Mouse (Mus musculus) liver, adult 10 weeks (tissue): Measurements from ENCODE around the gene Mtf1. TPM values are rescaled to one million over a fixed set of nuclear protein-coding genes. Genes with fewer than 3 reads are reported as not detected.

ENCODE experiments used
- polyA plus RNA-seq: library from polyadenylated mRNA; stranded (reverse); fragments of 350-450 nt; fragmentation: Illumina TruSeq; extraction: RNeasy Lipid Tissue Mini Kit (QIAGEN cat#74804); gene quantifications from one replicate; pipeline ENCODE4 v1.2.3, GENCODE M21; 2014; ENCODE audit warnings: low read depth, low replicate concordance

The Mtf1 gene
- 7.2 TPM for polyA plus RNA-seq

DNA sequence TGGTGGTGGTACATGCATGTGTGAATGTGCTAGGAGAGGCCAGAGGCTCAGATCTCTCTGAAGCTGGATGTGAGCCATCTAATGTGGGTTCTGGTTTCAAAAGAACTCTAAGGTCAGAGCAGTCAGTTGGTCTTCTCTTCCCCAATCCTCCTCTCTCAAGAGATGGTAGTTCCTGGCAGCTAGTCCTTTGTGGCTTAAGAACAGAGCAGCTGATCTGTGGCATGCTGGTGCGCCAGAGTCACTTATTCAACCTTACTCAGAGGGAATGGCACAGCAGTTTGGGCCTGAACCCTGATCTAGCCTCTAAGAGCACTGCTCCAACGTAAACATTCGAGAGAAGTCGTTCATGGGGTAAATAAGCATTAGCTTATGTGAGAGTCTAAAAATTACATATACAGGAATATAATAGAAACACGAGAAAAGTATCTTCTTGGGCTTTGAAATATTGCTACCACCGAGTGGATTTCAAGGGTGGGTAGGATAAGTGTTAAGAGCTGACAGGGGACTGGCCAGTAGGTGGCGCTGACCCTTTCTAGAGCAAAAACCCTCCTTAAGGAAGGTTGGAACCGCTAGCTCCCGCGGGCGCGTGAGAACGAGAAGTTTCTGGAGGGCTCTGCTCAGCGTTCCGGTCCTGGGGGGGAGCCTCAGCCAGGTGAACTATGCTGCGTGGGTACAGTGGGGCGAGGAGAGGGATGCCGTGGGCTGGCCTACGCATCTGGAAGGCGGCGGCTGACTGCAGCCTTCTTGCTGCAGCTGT lies at the start of gene Mtf1:
Gene Mtf1 (plus strand): TSS at position 553 of the 757 bp plus-strand sequence.

DNA sequence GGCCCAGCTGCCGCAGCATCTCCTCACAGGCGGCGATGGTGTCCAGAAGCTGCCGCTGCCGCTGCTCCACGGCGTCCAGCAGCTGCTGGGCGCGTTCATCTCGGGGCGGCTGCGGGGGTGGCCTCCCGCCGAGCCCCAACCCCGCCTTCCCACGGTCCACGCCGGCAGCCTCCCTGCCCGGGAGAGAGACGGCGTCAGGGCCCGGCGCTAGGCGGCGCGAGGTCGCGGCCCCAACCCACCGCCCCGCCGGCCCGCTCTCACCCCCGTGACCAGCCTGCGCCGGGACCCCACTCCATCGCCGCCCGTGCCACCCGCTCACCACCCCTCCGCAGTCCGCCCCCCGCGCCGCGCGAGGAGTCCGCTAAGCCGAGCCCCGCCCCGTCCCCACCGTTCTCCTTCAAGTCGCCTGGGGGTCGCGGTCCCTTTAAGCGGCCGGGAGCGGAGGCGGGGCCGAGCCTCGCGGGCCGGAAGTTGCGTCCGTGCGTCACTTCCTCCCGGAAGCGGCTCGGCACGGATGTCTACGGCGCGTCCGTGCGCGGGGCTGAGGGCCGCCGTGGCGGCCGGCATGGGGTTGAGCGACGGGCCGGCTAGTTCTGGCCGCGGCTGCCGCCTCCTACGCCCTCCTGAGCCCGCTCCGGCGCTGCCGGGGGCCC lies 48.5 kb downstream of the Mtf1 start, which contains the start of gene Yrdc:
Gene Yrdc (plus strand): TSS at position 419 of the 653 bp plus-strand sequence.

DNA sequence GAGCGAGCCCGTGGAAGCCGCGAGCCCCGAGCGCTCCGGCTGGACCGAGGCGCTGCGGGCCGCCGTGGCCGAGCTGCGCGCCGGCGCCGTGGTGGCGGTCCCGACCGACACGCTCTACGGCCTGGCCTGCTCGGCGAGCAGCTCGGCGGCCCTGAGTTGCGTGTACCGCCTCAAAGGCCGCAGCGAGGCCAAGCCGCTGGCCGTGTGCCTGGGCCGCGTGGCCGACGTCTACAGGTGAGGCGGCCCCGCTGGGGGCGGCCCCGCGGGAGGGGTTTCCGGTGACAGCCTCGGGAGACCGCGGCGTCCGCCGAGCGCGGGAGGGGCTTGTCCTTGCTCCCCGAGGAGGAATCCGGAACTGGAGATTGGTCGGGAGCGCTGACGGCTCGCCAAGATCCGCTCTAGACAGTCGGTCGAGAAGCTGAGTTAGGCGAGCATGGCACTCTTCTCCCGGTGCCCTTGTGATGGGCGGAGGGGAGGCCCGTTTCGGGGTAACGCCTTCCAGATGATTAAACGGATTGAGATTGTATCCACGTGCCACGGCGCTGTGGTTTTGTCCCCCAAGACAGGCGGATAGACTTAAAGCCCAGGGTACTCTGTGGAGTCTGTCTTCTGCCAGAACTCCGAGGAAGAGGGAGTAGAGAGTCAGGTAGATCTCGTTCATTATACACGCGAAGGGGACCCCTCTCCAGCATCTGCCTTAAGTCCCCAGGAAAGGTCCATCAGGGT lies 49.2 kb downstream of the Mtf1 start, which contains the start of gene 1110065P20Rik:
Gene 1110065P20Rik (minus strand): TSS at position 264 of the 726 bp plus-strand sequence.

DNA sequence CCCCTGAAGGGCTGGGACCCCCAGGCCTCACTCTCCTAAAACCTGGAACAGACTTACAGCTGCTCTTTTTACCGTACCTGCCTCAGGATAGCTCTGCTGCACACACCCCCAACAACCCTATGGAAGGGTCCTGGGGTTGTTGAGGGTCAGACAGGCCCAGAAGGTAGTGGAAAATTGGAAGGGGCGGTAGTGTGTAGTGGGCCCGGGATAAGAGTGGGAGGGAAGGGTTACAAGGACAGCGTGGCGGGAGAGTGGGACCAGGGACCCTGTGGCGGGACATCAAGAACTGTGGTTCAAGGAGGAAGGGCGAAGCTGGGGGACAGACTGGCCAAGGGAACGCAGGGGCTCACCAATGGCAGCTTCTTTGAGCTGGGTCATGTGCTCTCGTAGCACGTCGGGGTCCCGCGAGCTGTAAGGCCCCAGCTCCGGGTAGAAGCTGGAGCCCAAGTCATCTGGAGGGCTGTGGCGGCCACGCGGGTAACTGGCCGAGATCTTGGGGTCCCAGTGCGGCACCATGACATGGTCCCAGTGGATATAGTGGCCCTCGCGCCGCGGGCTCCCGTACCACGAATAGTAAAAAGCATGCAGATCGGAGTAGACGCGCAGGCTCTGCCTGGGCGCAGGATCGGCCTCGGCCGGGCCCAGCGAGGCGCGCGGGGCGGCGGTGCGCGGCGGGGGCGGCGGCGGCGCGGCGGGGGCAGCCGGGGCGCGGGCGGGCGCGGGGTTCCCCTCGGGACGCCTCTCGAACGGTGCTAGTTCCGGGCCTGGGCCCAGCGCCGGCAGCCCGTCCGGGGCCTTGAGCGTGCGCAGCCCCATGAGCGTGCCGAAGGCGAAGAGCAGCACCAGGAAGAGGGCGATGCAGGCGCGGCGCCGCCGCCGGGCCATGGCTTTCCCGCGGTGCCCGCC lies 59.6 kb downstream of the Mtf1 start, which contains the start of gene Maneal:
Gene Maneal (minus strand): TSS at position 889 of the 906 bp plus-strand sequence.

DNA sequence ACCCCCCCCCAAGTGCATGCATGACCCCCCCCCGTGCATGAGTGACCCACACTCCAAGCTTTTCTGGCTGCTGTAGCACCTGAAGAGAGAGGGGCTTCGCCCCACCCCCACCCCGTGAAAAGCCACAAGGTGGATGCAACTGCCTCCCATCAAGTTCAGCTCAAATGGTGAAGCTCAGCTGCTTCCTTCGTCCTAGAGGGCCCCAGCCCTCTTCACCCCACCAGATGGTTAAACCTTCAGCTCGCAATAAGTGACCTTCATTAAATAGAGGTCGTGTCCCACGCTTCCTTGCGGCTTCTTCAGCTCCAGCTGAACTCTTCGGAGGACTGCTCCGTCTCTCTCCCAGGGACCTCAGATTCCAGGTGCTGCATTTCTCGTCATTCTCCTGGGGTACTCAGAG lies 78.7 kb downstream of the Mtf1 start, which contains the start of gene Epha10:
Gene Epha10 (plus strand): TSS at position 301 of the 400 bp plus-strand sequence.

Other genes with a start within 250 kb of the Mtf1 start
- gene 3100002H09Rik, start 191.3 kb upstream of the Mtf1 start, polyA plus RNA-seq: not detected
- not detected for gene Pou3f1, start 145.3 kb upstream of the Mtf1 start, polyA plus RNA-seq
- 27.4 TPM for gene Utp11, start 108.5 kb upstream of the Mtf1 start, polyA plus RNA-seq
- gene Fhl3, start 101.4 kb upstream of the Mtf1 start, polyA plus RNA-seq: not detected
- 15.3 TPM for gene Sf3a3, start 87.3 kb upstream of the Mtf1 start, polyA plus RNA-seq
- gene Inpp5b, start 60.3 kb upstream of the Mtf1 start, polyA plus RNA-seq: 15.7 TPM
- gene Yrdc, start 48.6 kb downstream of the Mtf1 start, polyA plus RNA-seq: 15.7 TPM
- 1.5 TPM for gene 1110065P20Rik, start 49.1 kb downstream of the Mtf1 start, polyA plus RNA-seq
- not detected for gene Maneal, start 60.1 kb downstream of the Mtf1 start, polyA plus RNA-seq
- gene Epha10, start 78.8 kb downstream of the Mtf1 start, polyA plus RNA-seq: not detected
- gene 9930104L06Rik, start 134.9 kb downstream of the Mtf1 start, polyA plus RNA-seq: 2.9 TPM
- 1.5 TPM for gene Cdca8, start 137.2 kb downstream of the Mtf1 start, polyA plus RNA-seq
- gene Rspo1, start 184.3 kb downstream of the Mtf1 start, polyA plus RNA-seq: 0.26 TPM
- 34.0 TPM for gene Gnl2, start 214.5 kb downstream of the Mtf1 start, polyA plus RNA-seq